18 mouse cellular contexts compared by ENCODE assay signal in genomic region chr7:128180126-128180525, GRCm38 (mm10). TPM values are rescaled to one million over a fixed set of nuclear protein-coding genes. Genes with fewer than 3 reads are reported as not detected.
DNase-seq lines count a peak whose midpoint lies in the region; ATAC-seq and TF ChIP-seq lines count a peak whose summit lies in the region.
"Had no signal": no experiment of that assay in that cellular context is flagged by ENCODE, and none has a peak within 500 bp of the region (broad histone marks: within the 10 kb centered on the region; RNA-seq: fewer than 3 reads in every experiment).

No protein-coding gene starts in this region.

- H3K27ac ChIP-seq in MEL (ENCODE audit: control insufficient read depth, low read depth, low read length) = no peak overlapping the region
- H3K27ac ChIP-seq in embryonic facial prominence, embryonic 10.5 days (replicated peaks) = no peak overlapping the region
- H3K27ac ChIP-seq: forebrain, embryonic 15.5 days; heart, embryonic 15.5 days; hindbrain, embryonic 15.5 days; midbrain, embryonic 13.5 days had no signal

- TF ChIP-seq POLR2A in MEL (IDR thresholded peaks at IDR 0.05; ENCODE audit: control insufficient read depth in 1 of 2, insufficient read depth in 1 of 2, low read depth in 1 of 2, low read length in 2 of 2, poor library complexity in 1 of 2) = no peak

- H3K27me3 ChIP-seq in MEL (ENCODE audit: control insufficient read depth in 1 of 2, insufficient read depth in 2 of 2, low read length in 2 of 2) = peaks cover 3 to 11% of the 10 kb centered on the region in 2 experiments; a peak in 3 of 4 replicates
- H3K27me3 ChIP-seq in embryonic facial prominence, embryonic 10.5 days (replicated peaks; ENCODE audit: low read depth, poor library complexity, severe bottlenecking) = no peaks in the 10 kb centered on the region
- H3K27me3 ChIP-seq: forebrain, embryonic 15.5 days; heart, embryonic 15.5 days; hindbrain, embryonic 15.5 days; midbrain, embryonic 13.5 days had no signal

- no peak for TF ChIP-seq EP300 in MEL (IDR thresholded peaks at IDR 0.05; ENCODE audit: low read depth in 1 of 2, low read length in 2 of 2)

- DNase-seq in layer of hippocampus, adult 9-11 months = peak; percentile 52
- no peak for DNase-seq in layer of hippocampus, postnatal 10 days (ENCODE audit: low spot score in 2 of 2)
- DNase-seq in MEL (ENCODE audit: low read depth, low spot score) = peak; percentile 24
- peak; percentile 53 for DNase-seq in thymus, postnatal 0 days (ENCODE audit: low spot score)
- no peak for DNase-seq in embryonic facial prominence, embryonic 10.5 days (ENCODE audit: low spot score)
- no peak for DNase-seq in heart, postnatal 25 days (ENCODE audit: low spot score)
- no peak for DNase-seq in ovary, adult 18-20 months (ENCODE audit: low spot score)
- DNase-seq: adrenal gland, postnatal 10 days; gastrocnemius, postnatal 10 days; kidney, adult 8-10 months; right cerebral cortex, postnatal 14 days had no signal

- H3K9ac ChIP-seq in MEL (ENCODE audit: control insufficient read depth, low read depth, low read length, poor library complexity, severe bottlenecking) = no peak overlapping the region
- H3K9ac ChIP-seq: forebrain, embryonic 15.5 days; heart, embryonic 15.5 days; hindbrain, embryonic 15.5 days; midbrain, embryonic 13.5 days had no signal

- no peaks in the 10 kb centered on the region for H3K9me3 ChIP-seq in MEL (replicated peaks; ENCODE audit: insufficient read depth, low read length)
- no peaks in the 10 kb centered on the region for H3K9me3 ChIP-seq in embryonic facial prominence, embryonic 10.5 days
- H3K9me3 ChIP-seq: forebrain, embryonic 15.5 days; heart, embryonic 15.5 days; hindbrain, embryonic 15.5 days; midbrain, embryonic 13.5 days had no signal

- H3K79me2 ChIP-seq in MEL (ENCODE audit: control insufficient read depth, insufficient read depth, low read length, poor library complexity) = no peaks in the 10 kb centered on the region

- no peaks in the 10 kb centered on the region for H3K4me1 ChIP-seq in MEL (ENCODE audit: control insufficient read depth in 1 of 2, insufficient read depth in 2 of 2, low read length in 2 of 2)
- no peaks in the 10 kb centered on the region for H3K4me1 ChIP-seq in embryonic facial prominence, embryonic 10.5 days
- H3K4me1 ChIP-seq: forebrain, embryonic 15.5 days; heart, embryonic 15.5 days; hindbrain, embryonic 15.5 days; midbrain, embryonic 13.5 days had no signal

- H3K36me3 ChIP-seq in MEL (ENCODE audit: control insufficient read depth in 1 of 2, insufficient read depth in 2 of 2, low read length in 2 of 2) = no peaks in the 10 kb centered on the region
- no peaks in the 10 kb centered on the region for H3K36me3 ChIP-seq in embryonic facial prominence, embryonic 10.5 days (replicated peaks)
- H3K36me3 ChIP-seq: forebrain, embryonic 15.5 days; heart, embryonic 15.5 days; hindbrain, embryonic 15.5 days; midbrain, embryonic 13.5 days had no signal

- no peak for TF ChIP-seq RAD21 in MEL (IDR thresholded peaks at IDR 0.05; ENCODE audit: low read depth, low read length)

- WGBS in embryonic facial prominence, embryonic 10.5 days = 78% methylated on average over 7 of the region's 7 CpGs

- ATAC-seq in megakaryocyte progenitor cell, adult 5-6 weeks (replicated peaks; ENCODE audit: poor library complexity) = peak; percentile 89
- ATAC-seq: forebrain, embryonic 15.5 days; midbrain, embryonic 13.5 days had no signal

- no peak overlapping the region for H3K4me3 ChIP-seq in MEL (ENCODE audit: control insufficient read depth in 1 of 2, insufficient read depth in 1 of 2, low read depth in 2 of 2, low read length in 2 of 2)
- no peak overlapping the region for H3K4me3 ChIP-seq in embryonic facial prominence, embryonic 10.5 days
- H3K4me3 ChIP-seq: forebrain, embryonic 15.5 days; heart, embryonic 15.5 days; hindbrain, embryonic 15.5 days; midbrain, embryonic 13.5 days had no signal

- TF ChIP-seq CTCF in MEL (IDR thresholded peaks at IDR 0.05 in 2 of 3, conservative IDR thresholded peaks at IDR 0.05 in 1 of 3; ENCODE audit: control insufficient read depth in 1 of 3, insufficient read depth in 1 of 3, low read depth in 2 of 3, low read length in 3 of 3, poor library complexity in 1 of 3, severe bottlenecking in 1 of 3) = no peak

- intact Hi-C loops in heart, postnatal 25 days (cut with DNase I) = no loop called here

TF ChIP-seq in MEL, 35 proteins besides CTCF, POLR2A, EP300 and RAD21 (continues in another document):
- TF ChIP-seq BHLHE40 (IDR thresholded peaks at IDR 0.05; ENCODE audit: borderline replicate concordance, low read depth, low read length) (no peak), UBTF (IDR thresholded peaks at IDR 0.05; ENCODE audit: borderline replicate concordance, insufficient read depth, low read depth, low read length) (no peak), NELFE (IDR thresholded peaks at IDR 0.05; ENCODE audit: low read depth, low read length) (no peak), ELF1 (IDR thresholded peaks at IDR 0.05; ENCODE audit: low read depth, low read length) (no peak), CHD2 (IDR thresholded peaks at IDR 0.05; ENCODE audit: low read length) (no peak), MAX (IDR thresholded peaks at IDR 0.05; ENCODE audit: low read length) (no peak), SIN3A (IDR thresholded peaks at IDR 0.05; ENCODE audit: low read length) (no peak), ETS1 (IDR thresholded peaks at IDR 0.05; ENCODE audit: low read depth, low read length) (no peak), MEF2A (IDR thresholded peaks at IDR 0.05; ENCODE audit: extremely low read depth, insufficient replicate concordance, low read depth, low read length, poor library complexity, severe bottlenecking) (no peak), KAT2A (conservative IDR thresholded peaks at IDR 0.05; ENCODE audit: low read depth, low read length) (no peak), ZNF384 (IDR thresholded peaks at IDR 0.05; ENCODE audit: low read depth, low read length) (no peak), MYB (IDR thresholded peaks at IDR 0.05; ENCODE audit: low read depth, low read length) (no peak)

RNA-seq across cellular contexts. Expression of gene Itgad, which starts 25.9 kb away (rescaled TPM):
- total RNA-seq in layer of hippocampus, postnatal 10 days (2021) = under 1 TPM; 0.78 to 0.85 TPM
- total RNA-seq in MEL (2012; rRNA removed) = not detected in 2 replicates
- not detected for polyA plus RNA-seq in MEL (2012; ENCODE audit: insufficient read depth in 1 of 2, insufficient read length in 2 of 2, low read depth in 1 of 2, low replicate concordance in 2 of 2, missing spikeins in 1 of 2)
- total RNA-seq in megakaryocyte progenitor cell, adult 5-6 weeks (2015) = 0.25 TPM in 1 of 2 replicates, not detected in the other
- total RNA-seq in megakaryocyte progenitor cell, adult 5-6 weeks (2017) = 0.51 TPM in 1 of 2 replicates, not detected in the other
- polyA plus RNA-seq in thymus, postnatal 0 days (2015; fragmentation: Nextera tagmentation; extraction: Ambion mirVana) = 1.7 and 1.9 TPM in 2 replicates
- not detected in 2 replicates for polyA plus RNA-seq in embryonic facial prominence, embryonic 10.5 days (2016; fragmentation: Nextera tagmentation; extraction: Ambion mirVana)
- total RNA-seq in heart, postnatal 25 days (2021) = not detected
- total RNA-seq: CH12.LX had no signal
- polyA plus RNA-seq: forebrain, embryonic 15.5 days; hindbrain, embryonic 15.5 days; midbrain, embryonic 13.5 days; neural tube, embryonic 14.5 days had no signal

RNA-seq across cellular contexts. Expression of gene Cox6a2, which starts 26.1 kb away (rescaled TPM):
- total RNA-seq in layer of hippocampus, postnatal 10 days (2021) = 1 to 10 TPM; 4.3 to 4.8 TPM
- total RNA-seq in MEL (2012; rRNA removed) = 2.9 and 3.1 TPM in 2 replicates
- polyA plus RNA-seq in MEL (2012; ENCODE audit: insufficient read depth in 1 of 2, insufficient read length in 2 of 2, low read depth in 1 of 2, low replicate concordance in 2 of 2, missing spikeins in 1 of 2) = 10 to 100 TPM in 1 of 2 experiments, not detected in 1; 18.2 TPM
- 0.76 and 4.8 TPM in 2 replicates for total RNA-seq in megakaryocyte progenitor cell, adult 5-6 weeks (2015)
- total RNA-seq in megakaryocyte progenitor cell, adult 5-6 weeks (2017) = 0.21 and 1.3 TPM in 2 replicates
- 3.0 and 4.0 TPM in 2 replicates for polyA plus RNA-seq in thymus, postnatal 0 days (2015; fragmentation: Nextera tagmentation; extraction: Ambion mirVana)
- polyA plus RNA-seq in embryonic facial prominence, embryonic 10.5 days (2016; fragmentation: Nextera tagmentation; extraction: Ambion mirVana) = 0.39 TPM in 1 of 2 replicates, not detected in the other
- total RNA-seq in heart, postnatal 25 days (2021) = 1,000 to 10,000 TPM; 2,394 to 2,415 TPM
- polyA plus RNA-seq: forebrain, embryonic 15.5 days; midbrain, embryonic 13.5 days had no signal

RNA-seq across cellular contexts. Expression of gene Itgax, which starts 50.8 kb away (rescaled TPM):
- not detected for total RNA-seq in layer of hippocampus, postnatal 10 days (2021)
- 0.08 TPM in 1 of 2 replicates, not detected in the other for total RNA-seq in MEL (2012; rRNA removed)
- under 1 TPM in 1 of 2 experiments, not detected in 1; 0.01 TPM for polyA plus RNA-seq in MEL (2012; ENCODE audit: insufficient read depth in 1 of 2, insufficient read length in 2 of 2, low read depth in 1 of 2, low replicate concordance in 2 of 2, missing spikeins in 1 of 2)
- 0.32 and 0.76 TPM in 2 replicates for total RNA-seq in megakaryocyte progenitor cell, adult 5-6 weeks (2015)
- 0.67 and 0.68 TPM in 2 replicates for total RNA-seq in megakaryocyte progenitor cell, adult 5-6 weeks (2017)
- 1.5 and 1.6 TPM in 2 replicates for polyA plus RNA-seq in thymus, postnatal 0 days (2015; fragmentation: Nextera tagmentation; extraction: Ambion mirVana)
- not detected in 2 replicates for polyA plus RNA-seq in embryonic facial prominence, embryonic 10.5 days (2016; fragmentation: Nextera tagmentation; extraction: Ambion mirVana)
- under 1 TPM; 0.17 to 0.26 TPM for total RNA-seq in heart, postnatal 25 days (2021)
- polyA plus RNA-seq: forebrain, embryonic 15.5 days; hindbrain, embryonic 15.5 days had no signal

RNA-seq across cellular contexts. Expression of gene Armc5, which starts 57.0 kb away (rescaled TPM):
- total RNA-seq in layer of hippocampus, postnatal 10 days (2021) = 10 to 100 TPM; 11.4 to 11.8 TPM
- total RNA-seq in MEL (2012; rRNA removed) = 13.3 and 14.6 TPM in 2 replicates
- 10 to 100 TPM in 1 of 2 experiments, not detected in 1; 23.7 TPM for polyA plus RNA-seq in MEL (2012; ENCODE audit: insufficient read depth in 1 of 2, insufficient read length in 2 of 2, low read depth in 1 of 2, low replicate concordance in 2 of 2, missing spikeins in 1 of 2)
- 6.9 and 7.1 TPM in 2 replicates for total RNA-seq in megakaryocyte progenitor cell, adult 5-6 weeks (2015)
- total RNA-seq in megakaryocyte progenitor cell, adult 5-6 weeks (2017) = 9.5 and 11.8 TPM in 2 replicates
- polyA plus RNA-seq in thymus, postnatal 0 days (2015; fragmentation: Nextera tagmentation; extraction: Ambion mirVana) = 16.2 and 16.6 TPM in 2 replicates
- polyA plus RNA-seq in embryonic facial prominence, embryonic 10.5 days (2016; fragmentation: Nextera tagmentation; extraction: Ambion mirVana) = 17.5 and 19.1 TPM in 2 replicates
- 1 to 10 TPM; 6.8 to 7.2 TPM for total RNA-seq in heart, postnatal 25 days (2021)

RNA-seq across cellular contexts. Expression of gene 9130023H24Rik, which starts 57.7 kb away (rescaled TPM):
- 1 to 10 TPM; 3.7 to 4.3 TPM for total RNA-seq in layer of hippocampus, postnatal 10 days (2021)
- total RNA-seq in MEL (2012; rRNA removed) = 1.2 and 1.5 TPM in 2 replicates
- under 1 TPM in 1 of 2 experiments, not detected in 1; 0.96 TPM for polyA plus RNA-seq in MEL (2012; ENCODE audit: insufficient read depth in 1 of 2, insufficient read length in 2 of 2, low read depth in 1 of 2, low replicate concordance in 2 of 2, missing spikeins in 1 of 2)
- 4.3 TPM in 2 replicates for total RNA-seq in megakaryocyte progenitor cell, adult 5-6 weeks (2015)
- 4.7 and 7.2 TPM in 2 replicates for total RNA-seq in megakaryocyte progenitor cell, adult 5-6 weeks (2017)
- polyA plus RNA-seq in thymus, postnatal 0 days (2015; fragmentation: Nextera tagmentation; extraction: Ambion mirVana) = 4.8 and 5.5 TPM in 2 replicates
- polyA plus RNA-seq in embryonic facial prominence, embryonic 10.5 days (2016; fragmentation: Nextera tagmentation; extraction: Ambion mirVana) = 9.2 and 10.4 TPM in 2 replicates
- total RNA-seq in heart, postnatal 25 days (2021) = 1 to 10 TPM; 3.3 to 3.4 TPM

Comparison
In these comparisons a context has a peak if more than half of its experiments do, and no peak if none do; other contexts are left out.
1. DNase-seq: peak in layer of hippocampus, adult 9-11 months (single experiment), MEL (single experiment) and thymus, postnatal 0 days (single experiment); none in layer of hippocampus, postnatal 10 days (0 of 2), embryonic facial prominence, embryonic 10.5 days (single experiment), heart, postnatal 25 days (single experiment) and ovary, adult 18-20 months (single experiment).
2. RNA of gene Cox6a2, which starts 26.1 kb away (total RNA-seq): 2,394 to 2,415 TPM in heart, postnatal 25 days; 0.21 to 4.8 TPM in megakaryocyte progenitor cell, adult 5-6 weeks, 4.3 to 4.8 TPM in layer of hippocampus, postnatal 10 days and 2.9 to 3.1 TPM in MEL; every median in the first group is over 100 times any median in the second.